Mouse (Mus musculus): ENCODE results near the gene Adgrg3. TPM values are rescaled to one million over a fixed set of nuclear protein-coding genes. Genes with fewer than 3 reads are reported as not detected.

The Adgrg3 gene
- polyA plus RNA-seq, 1 experiment from 2014 or later, result 3.1 TPM

- 10% methylated on average over 14 of the region's 14 CpGs for WGBS
- peaks cover 66% of the 10 kb centered on the region for H3K4me1 ChIP-seq
- ATAC-seq (ENCODE audit: insufficient read depth, low FRiP score, low read depth), result no peak
Observed at GRCm38 (mm10) chr8:94994006-94994405, 23.5 kb upstream of the Adgrg3 start.

GRCm38 (mm10) chr8:94994510-94994909, 23.0 kb upstream of the Adgrg3 start:
- H3K4me2 ChIP-seq, result no peak overlapping the region
- no peaks in the 10 kb centered on the region for H3K36me3 ChIP-seq
- no peak overlapping the region for H3K9ac ChIP-seq
- H3K27me3 ChIP-seq (replicated peaks), result no peaks in the 10 kb centered on the region
- no peaks in the 10 kb centered on the region for H3K9me3 ChIP-seq
- ATAC-seq (ENCODE audit: insufficient read depth, low FRiP score, low read depth), result no peak
- 27% methylated on average over 1 of the region's 1 CpGs for WGBS
- no peak overlapping the region for H3K4me3 ChIP-seq (replicated peaks)
- peaks cover 66% of the 10 kb centered on the region for H3K4me1 ChIP-seq
- H3K27ac ChIP-seq, result no peak overlapping the region

More at GRCm38 (mm10) chr8:94994006-94994405, 23.5 kb upstream of the Adgrg3 start:
- Histone ChIP-seq H3K36me3 (no peaks in the 10 kb centered on the region), H3K27ac (no peak overlapping the region), H3K4me2 (no peak overlapping the region), H3K27me3 (replicated peaks) (no peaks in the 10 kb centered on the region), H3K9me3 (no peaks in the 10 kb centered on the region), H3K4me3 (replicated peaks) (no peak overlapping the region), H3K9ac (no peak overlapping the region)

- Histone ChIP-seq H3K27ac (no peak overlapping the region), H3K27me3 (replicated peaks) (no peaks in the 10 kb centered on the region), H3K4me1 (peaks cover 71% of the 10 kb centered on the region), H3K4me2 (no peak overlapping the region), H3K36me3 (no peaks in the 10 kb centered on the region), H3K9ac (no peak overlapping the region), H3K9me3 (no peaks in the 10 kb centered on the region), H3K4me3 (replicated peaks) (no peak overlapping the region)
- ATAC-seq (ENCODE audit: insufficient read depth, low FRiP score, low read depth), result no peak
- 70% methylated on average over 5 of the region's 5 CpGs for WGBS
Observed at GRCm38 (mm10) chr8:94995336-94995893, 22.1 kb upstream of the Adgrg3 start.

DNA sequence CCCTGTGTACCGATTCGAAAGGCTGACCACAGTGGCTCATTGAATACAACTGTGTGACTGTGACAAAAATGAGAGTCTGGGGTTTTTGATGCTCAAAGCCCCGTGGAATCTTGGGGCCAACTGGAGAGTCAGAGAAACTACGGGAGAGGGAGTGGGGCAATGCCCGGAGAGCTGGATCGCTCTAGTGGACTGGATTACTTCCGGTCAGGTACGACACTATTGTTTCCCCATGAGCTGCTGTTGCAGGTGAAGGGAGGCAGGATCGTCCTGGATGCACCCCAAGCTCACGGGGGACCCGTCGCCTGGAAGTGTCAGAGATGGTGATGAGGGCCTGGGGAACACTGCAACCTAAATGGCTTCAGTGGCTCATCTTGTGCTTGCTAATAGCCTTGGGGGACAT, 21.5 kb upstream of the Adgrg3 start:
- no peak overlapping the region for H3K4me3 ChIP-seq (replicated peaks)
- no peak overlapping the region for H3K9ac ChIP-seq
- H3K36me3 ChIP-seq, result no peaks in the 10 kb centered on the region
- no peak overlapping the region for H3K4me2 ChIP-seq
- no peaks in the 10 kb centered on the region for H3K9me3 ChIP-seq
- no peak overlapping the region for H3K27ac ChIP-seq
- H3K4me1 ChIP-seq, result peaks cover 70% of the 10 kb centered on the region
- ATAC-seq (ENCODE audit: insufficient read depth, low FRiP score, low read depth), result no peak
- no peaks in the 10 kb centered on the region for H3K27me3 ChIP-seq (replicated peaks)
- WGBS, result 75% methylated on average over 12 of the region's 12 CpGs

- ATAC-seq (ENCODE audit: insufficient read depth, low FRiP score, low read depth), result no peak
- Histone ChIP-seq H3K4me1 (peaks cover 74% of the 10 kb centered on the region), H3K27me3 (replicated peaks) (no peaks in the 10 kb centered on the region), H3K9ac (no peak overlapping the region), H3K4me2 (no peak overlapping the region), H3K9me3 (no peaks in the 10 kb centered on the region), H3K4me3 (replicated peaks) (no peak overlapping the region), H3K36me3 (no peaks in the 10 kb centered on the region), H3K27ac (peak overlapping the region; percentile 40; the same call in 1 of the 2 replicates)
- 60% methylated on average over 6 of the region's 6 CpGs for WGBS
Observed at GRCm38 (mm10) chr8:94996899-94997856, 20.3 kb upstream of the Adgrg3 start.

- Histone ChIP-seq H3K27ac (0 out of 2 replicates have a peak overlapping the region, but pooled peaks have one; percentile 69), H3K4me3 (replicated peaks) (no peak overlapping the region), H3K9ac (no peak overlapping the region), H3K27me3 (replicated peaks) (no peaks in the 10 kb centered on the region), H3K4me1 (peaks cover 71% of the 10 kb centered on the region), H3K36me3 (no peaks in the 10 kb centered on the region), H3K9me3 (no peaks in the 10 kb centered on the region), H3K4me2 (no peak overlapping the region)
- WGBS, result 64% methylated on average over 6 of the region's 6 CpGs
- ATAC-seq (ENCODE audit: insufficient read depth, low FRiP score, low read depth), result no peak
Observed at GRCm38 (mm10) chr8:94997857-94998243, 19.6 kb upstream of the Adgrg3 start.

DNA sequence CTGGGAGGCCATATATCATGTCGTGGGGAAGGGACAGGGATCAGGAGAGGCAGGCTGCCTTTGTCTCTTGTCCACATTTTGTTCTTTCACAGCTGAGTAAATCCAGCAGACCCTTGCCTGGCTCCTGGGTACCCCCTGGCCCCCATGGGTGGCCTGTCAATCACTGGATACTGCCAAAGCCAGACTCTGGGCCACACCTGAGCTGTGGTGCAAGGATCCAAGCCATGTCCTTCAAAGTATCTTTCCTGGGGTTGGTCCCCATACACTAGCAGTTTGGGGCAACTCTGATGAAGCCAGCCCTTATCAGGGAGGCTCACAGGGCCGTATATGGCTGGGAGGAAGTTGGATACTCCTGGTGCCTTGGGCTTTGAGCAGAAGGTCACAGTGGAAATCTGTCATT, 19.1 kb upstream of the Adgrg3 start:
- Histone ChIP-seq H3K4me1 (peaks cover 65% of the 10 kb centered on the region), H3K27ac (peak overlapping the region; percentile 69; the same call in 1 of the 2 replicates)
- ATAC-seq (ENCODE audit: insufficient read depth, low FRiP score, low read depth), result no peak

GRCm38 (mm10) chr8:94999004-94999403, 18.5 kb upstream of the Adgrg3 start:
- H3K4me3 ChIP-seq (replicated peaks), result no peak overlapping the region
- 62% methylated on average over 6 of the region's 6 CpGs for WGBS
- no peak for ATAC-seq (ENCODE audit: insufficient read depth, low FRiP score, low read depth)
- H3K4me2 ChIP-seq, result no peak overlapping the region
- H3K36me3 ChIP-seq, result peaks cover 5% of the 10 kb centered on the region; the same call in 1 of the 2 replicates
- H3K27ac ChIP-seq, result peak overlapping the region; percentile 69
- no peak overlapping the region for H3K9ac ChIP-seq
- no peaks in the 10 kb centered on the region for H3K9me3 ChIP-seq
- H3K27me3 ChIP-seq (replicated peaks), result no peaks in the 10 kb centered on the region
- peaks cover 59% of the 10 kb centered on the region for H3K4me1 ChIP-seq

More for the DNA sequence above, 19.1 kb upstream of the Adgrg3 start:
- 25% methylated on average over 2 of the region's 2 CpGs for WGBS
- Histone ChIP-seq H3K4me2 (no peak overlapping the region), H3K36me3 (peaks cover 4% of the 10 kb centered on the region; the same call in 1 of the 2 replicates), H3K27me3 (replicated peaks) (no peaks in the 10 kb centered on the region), H3K9me3 (no peaks in the 10 kb centered on the region), H3K4me3 (replicated peaks) (no peak overlapping the region), H3K9ac (no peak overlapping the region)

DNA sequence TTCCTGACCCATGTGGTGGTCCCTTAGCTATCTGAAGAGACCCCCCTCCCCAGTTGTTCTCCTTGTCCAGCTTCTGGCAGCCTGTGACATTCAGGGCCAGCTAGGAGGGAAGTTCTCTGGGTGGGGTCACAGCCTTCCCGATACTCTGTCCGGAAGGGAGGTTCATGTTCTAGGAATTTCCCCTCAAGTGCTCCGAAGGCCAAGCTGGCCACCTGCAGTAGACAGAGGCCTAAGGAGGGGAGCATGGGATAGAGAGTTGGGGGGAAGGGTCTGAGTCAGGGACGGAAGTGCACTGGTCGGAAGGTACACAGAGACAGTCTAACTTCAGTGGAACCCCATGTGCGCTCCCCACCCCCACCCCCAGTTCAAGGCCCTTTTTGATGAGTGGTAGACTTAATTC, 17.5 kb upstream of the Adgrg3 start:
- peaks cover 51% of the 10 kb centered on the region for H3K4me1 ChIP-seq
- H3K9ac ChIP-seq, result no peak overlapping the region
- H3K36me3 ChIP-seq, result peaks cover 5% of the 10 kb centered on the region; the same call in 1 of the 2 replicates
- no peaks in the 10 kb centered on the region for H3K27me3 ChIP-seq (replicated peaks)
- H3K27ac ChIP-seq, result peak overlapping the region; percentile 69
- WGBS, result 48% methylated on average over 6 of the region's 6 CpGs
- no peaks in the 10 kb centered on the region for H3K9me3 ChIP-seq
- H3K4me2 ChIP-seq, result no peak overlapping the region
- ATAC-seq (ENCODE audit: insufficient read depth, low FRiP score, low read depth), result peak; percentile 24; the same call in 1 of the 2 replicates
- no peak overlapping the region for H3K4me3 ChIP-seq (replicated peaks)

DNA sequence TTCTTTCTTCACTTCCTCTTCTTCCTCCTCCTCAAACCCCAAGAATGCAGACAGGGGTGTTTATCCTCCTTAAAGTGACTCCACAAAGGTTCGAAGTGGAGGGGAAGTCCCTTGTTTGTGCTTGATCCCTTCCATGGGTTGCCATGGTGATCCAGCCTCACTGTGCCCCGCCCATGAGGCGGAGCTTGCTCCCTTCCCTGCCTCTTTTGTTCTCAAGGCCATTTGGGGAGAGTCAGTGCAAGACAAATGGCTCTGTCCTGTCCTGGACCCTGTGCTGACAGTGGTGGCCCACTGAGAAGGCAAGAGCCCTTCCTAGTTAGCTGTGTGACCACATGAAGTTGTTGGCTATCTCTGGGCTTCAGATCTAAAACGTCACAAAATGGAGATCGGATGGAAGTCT, 16.8 kb upstream of the Adgrg3 start:
- WGBS, result 15% methylated on average over 5 of the region's 5 CpGs
- Histone ChIP-seq H3K27ac (peak overlapping the region; percentile 69), H3K9me3 (no peaks in the 10 kb centered on the region), H3K4me3 (replicated peaks) (no peak overlapping the region), H3K4me1 (peaks cover 45% of the 10 kb centered on the region), H3K36me3 (peaks cover 8% of the 10 kb centered on the region; the same call in 1 of the 2 replicates), H3K27me3 (replicated peaks) (no peaks in the 10 kb centered on the region), H3K4me2 (no peak overlapping the region), H3K9ac (no peak overlapping the region)
- ATAC-seq (ENCODE audit: insufficient read depth, low FRiP score, low read depth), result peak; percentile 44

DNA sequence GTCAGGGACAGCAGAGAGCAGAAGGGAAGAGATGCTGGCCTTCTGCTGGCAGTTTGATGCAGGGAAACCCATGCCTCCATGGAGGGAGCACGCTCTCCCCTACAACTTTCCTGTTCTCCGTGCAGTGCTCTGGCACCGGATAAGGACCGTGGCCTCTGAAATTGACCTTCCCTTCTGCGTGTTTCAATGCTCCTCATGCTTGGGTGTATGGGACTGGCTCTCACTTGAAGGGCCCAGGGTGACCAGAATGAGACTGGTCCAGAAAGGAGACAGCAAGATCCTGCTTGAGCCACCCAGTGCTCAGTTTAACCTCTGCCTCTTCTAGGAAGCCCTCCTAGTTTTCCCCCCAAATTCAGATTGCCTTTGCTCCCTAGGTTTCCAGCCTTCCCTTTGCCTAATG, 16.3 kb upstream of the Adgrg3 start:
- Histone ChIP-seq H3K27ac (peak overlapping the region; percentile 69; the same call in 1 of the 2 replicates), H3K36me3 (peaks cover 8% of the 10 kb centered on the region; the same call in 1 of the 2 replicates), H3K9me3 (no peaks in the 10 kb centered on the region), H3K4me1 (peaks cover 41% of the 10 kb centered on the region), H3K4me2 (no peak overlapping the region), H3K27me3 (replicated peaks) (no peaks in the 10 kb centered on the region), H3K4me3 (replicated peaks) (no peak overlapping the region), H3K9ac (no peak overlapping the region)
- ATAC-seq (ENCODE audit: insufficient read depth, low FRiP score, low read depth), result no peak
- 68% methylated on average over 5 of the region's 5 CpGs for WGBS

DNA sequence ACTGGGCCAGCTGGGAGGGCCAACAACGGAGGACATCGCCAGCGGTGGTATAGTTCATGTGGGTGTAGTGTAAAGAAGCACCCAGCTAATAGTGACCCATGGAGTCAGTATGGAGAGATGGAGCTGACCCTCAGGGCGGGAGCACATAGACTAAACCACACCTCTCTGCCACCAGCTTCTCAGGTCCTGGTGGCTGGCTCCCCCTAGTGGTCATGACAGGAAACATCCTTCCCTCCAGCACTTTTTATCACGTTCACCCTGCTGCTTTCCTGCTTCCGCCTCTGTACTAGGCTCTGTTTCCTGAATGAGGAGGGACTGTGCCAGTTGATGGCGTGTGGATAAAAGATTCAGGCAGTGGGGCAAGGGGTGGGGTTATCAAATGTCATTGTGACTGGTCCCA, 15.8 kb upstream of the Adgrg3 start:
- H3K9me3 ChIP-seq, result no peaks in the 10 kb centered on the region
- H3K27me3 ChIP-seq (replicated peaks), result no peaks in the 10 kb centered on the region
- H3K4me2 ChIP-seq, result no peak overlapping the region
- ATAC-seq (ENCODE audit: insufficient read depth, low FRiP score, low read depth), result peak; percentile 32; the same call in 1 of the 2 replicates
- no peak overlapping the region for H3K4me3 ChIP-seq (replicated peaks)
- H3K36me3 ChIP-seq, result peaks cover 8% of the 10 kb centered on the region; the same call in 1 of the 2 replicates
- WGBS, result 6% methylated on average over 7 of the region's 7 CpGs
- H3K27ac ChIP-seq, result peak overlapping the region; percentile 69; the same call in 1 of the 2 replicates
- no peak overlapping the region for H3K9ac ChIP-seq
- peaks cover 37% of the 10 kb centered on the region for H3K4me1 ChIP-seq

Data from stomach, embryonic 15.5 days (tissue).